Mouse (Mus musculus) limb, embryonic 14.5 days (tissue): Measurements from ENCODE around the gene Negr1. TPM values are rescaled to one million over a fixed set of nuclear protein-coding genes. Genes with fewer than 3 reads are reported as not detected.

Source experiments
- ATAC-seq: fragments of 200-750 bp; cut with Nextera tagmentation; 2 replicates; pipeline ENCODE4 v1.8.0; 2017; ENCODE audit warnings: low read depth, moderate number of reproducible peaks, moderate TSS enrichment; ENCODE audit not compliant: low FRiP score
- DNase-seq: peaks from one replicate; pipeline ENCODE4 v3.0.0-alpha.2; 2015; ENCODE audit warnings: low spot score
- H3K27ac ChIP-seq: fragments of 300-500 bp; sonication (generic); replicated peaks from 2 replicates; pipeline ENCODE4 v1.5.1; 2014; ENCODE audit warnings: low read depth, mild to moderate bottlenecking, low read length, moderate library complexity, mixed read lengths
- H3K27me3 ChIP-seq: fragments of 300-500 bp; sonication (generic); 2 replicates; pipeline ENCODE4 v1.6.1; 2014; ENCODE audit warnings: low read length, mixed read lengths; ENCODE audit not compliant: control insufficient read depth, insufficient read depth
- H3K36me3 ChIP-seq: fragments of 300-500 bp; sonication (generic); 2 replicates; pipeline ENCODE4 v1.6.1; 2014; ENCODE audit warnings: mild to moderate bottlenecking, low read length, moderate library complexity, mixed read lengths; ENCODE audit not compliant: control insufficient read depth, insufficient read depth
- H3K4me1 ChIP-seq: fragments of 300-500 bp; sonication (generic); 2 replicates; pipeline ENCODE4 v1.6.1; 2014; ENCODE audit warnings: antibody characterized with exemption, low read length, mixed read lengths; ENCODE audit not compliant: control insufficient read depth, insufficient read depth
- H3K4me2 ChIP-seq: fragments of 300-500 bp; sonication (generic); replicated peaks from 2 replicates; pipeline ENCODE4 v1.6.1; 2014; ENCODE audit warnings: low read depth, mild to moderate bottlenecking, low read length, moderate library complexity; ENCODE audit not compliant: severe bottlenecking
- H3K4me3 ChIP-seq: fragments of 300-500 bp; sonication (generic); replicated peaks from 2 replicates; pipeline ENCODE4 v1.5.1; 2014; ENCODE audit warnings: low read length
- H3K9ac ChIP-seq: fragments of 300-500 bp; sonication (generic); 2 replicates; pipeline ENCODE4 v1.6.1; 2014; ENCODE audit warnings: mild to moderate bottlenecking, low read depth, low read length, moderate library complexity; ENCODE audit not compliant: severe bottlenecking
- H3K9me3 ChIP-seq: fragments of 300-500 bp; sonication (generic); 2 replicates; pipeline ENCODE4 v1.6.1; 2016; ENCODE audit warnings: low read length; ENCODE audit not compliant: control insufficient read depth
- POLR2A ChIP-seq: fragments of 200-500 bp; IDR thresholded peaks from 2 replicates; pipeline ENCODE4 v1.8.0; 2012; ENCODE audit warnings: inconsistent platforms, mild to moderate bottlenecking, moderate library complexity, borderline replicate concordance; ENCODE audit not compliant: insufficient read depth, insufficient read length; ENCODE audit errors: extremely low read depth
- WGBS: fragments of 180-500 bp; shearing (Covaris S2); extraction: QIAGEN DNeasy Blood & Tissue Kit; methylation state at CpG from one replicate; pipeline ENCODE4 v1.1.7; 2014; 5-methylcytosine and 5-hydroxymethylcytosine counted together
- polyA plus RNA-seq, 2 experiments: library from polyadenylated mRNA; depleted of rRNA in 1 of 2; stranded (reverse) in 1 of 2; unstranded in 1 of 2; fragments of >200 nt; fragmentation: Nextera tagmentation in 1 of 2; extraction: Ambion mirVana in 1 of 2; gene quantifications; 2 replicates each; pipeline versions ENCODE4 v1.2.1 to v1.2.3; 2012 to 2014

Negr1 gene
- polyA plus RNA-seq, 2 experiments, result 5.1 to 6.2 TPM

GRCm38 (mm10) chr3:156772057-156772456 lies 210.5 kb downstream of the Negr1 start:
- Histone ChIP-seq H3K4me3 (no peak overlapping the region), H3K9me3 (no peaks in the 10 kb centered on the region), H3K36me3 (no peaks in the 10 kb centered on the region), H3K9ac (no peak overlapping the region), H3K4me2 (no peak overlapping the region), H3K4me1 (no peaks in the 10 kb centered on the region), H3K27ac (no peak overlapping the region), H3K27me3 (no peaks in the 10 kb centered on the region)
- no peak for TF ChIP-seq POLR2A
- ATAC-seq (no peak), DNase-seq (no peak)
- WGBS, result 30% methylated on average over 1 of the region's 1 CpGs

GRCm38 (mm10) chr3:156784309-156784852 lies 222.8 kb downstream of the Negr1 start:
- 30% methylated on average over 1 of the region's 1 CpGs for WGBS
- no peaks in the 10 kb centered on the region for H3K9me3 ChIP-seq
- TF ChIP-seq POLR2A, result no peak
- DNase-seq (peak; percentile 22), ATAC-seq (no peak)
- H3K36me3 ChIP-seq, result no peaks in the 10 kb centered on the region
- H3K9ac ChIP-seq, result no peak overlapping the region
- H3K4me1 ChIP-seq, result no peaks in the 10 kb centered on the region
- no peak overlapping the region for H3K4me2 ChIP-seq
- H3K27ac ChIP-seq, result no peak overlapping the region
- no peaks in the 10 kb centered on the region for H3K27me3 ChIP-seq
- H3K4me3 ChIP-seq, result no peak overlapping the region

- Histone ChIP-seq H3K4me1 (no peaks in the 10 kb centered on the region), H3K9ac (no peak overlapping the region), H3K4me2 (no peak overlapping the region), H3K27ac (no peak overlapping the region), H3K27me3 (no peaks in the 10 kb centered on the region), H3K4me3 (no peak overlapping the region), H3K9me3 (no peaks in the 10 kb centered on the region), H3K36me3 (no peaks in the 10 kb centered on the region)
- DNase-seq, result no peak
- no peak for TF ChIP-seq POLR2A
- ATAC-seq, result no peak
- 58% methylated on average over 1 of the region's 1 CpGs for WGBS
These were observed 224.8 kb downstream of the Negr1 start for GRCm38 (mm10) chr3:156786355-156786754.

GRCm38 (mm10) chr3:156791234-156791633 lies 229.6 kb downstream of the Negr1 start:
- DNase-seq, result no peak
- Histone ChIP-seq H3K27me3 (no peaks in the 10 kb centered on the region), H3K4me3 (no peak overlapping the region), H3K4me1 (no peaks in the 10 kb centered on the region), H3K36me3 (no peaks in the 10 kb centered on the region), H3K4me2 (no peak overlapping the region), H3K9me3 (no peaks in the 10 kb centered on the region), H3K9ac (no peak overlapping the region), H3K27ac (no peak overlapping the region)
- no peak for TF ChIP-seq POLR2A
- no peak for ATAC-seq

- DNase-seq (no peak), ATAC-seq (no peak)
- Histone ChIP-seq H3K4me1 (no peaks in the 10 kb centered on the region), H3K9ac (no peak overlapping the region), H3K9me3 (no peaks in the 10 kb centered on the region), H3K4me3 (no peak overlapping the region), H3K27ac (no peak overlapping the region), H3K27me3 (no peaks in the 10 kb centered on the region), H3K4me2 (no peak overlapping the region), H3K36me3 (no peaks in the 10 kb centered on the region)
- TF ChIP-seq POLR2A, result no peak
- 81% methylated on average over 7 of the region's 7 CpGs for WGBS
These were observed 231.1 kb downstream of the Negr1 start for GRCm38 (mm10) chr3:156792743-156793142.

- Histone ChIP-seq H3K4me2 (no peak overlapping the region), H3K36me3 (no peaks in the 10 kb centered on the region), H3K4me3 (no peak overlapping the region), H3K4me1 (no peaks in the 10 kb centered on the region), H3K27me3 (no peaks in the 10 kb centered on the region), H3K9me3 (no peaks in the 10 kb centered on the region), H3K27ac (no peak overlapping the region), H3K9ac (no peak overlapping the region)
- 83% methylated on average over 4 of the region's 4 CpGs for WGBS
- TF ChIP-seq POLR2A, result no peak
- DNase-seq, result no peak
- no peak for ATAC-seq
These were observed 232.5 kb downstream of the Negr1 start for GRCm38 (mm10) chr3:156794091-156794490.
